Mouse (Mus musculus): Measurements from ENCODE around the gene Gnas. TPM values are rescaled to one million over a fixed set of nuclear protein-coding genes. Genes with fewer than 3 reads are reported as not detected.
A peak's percentile ranks its signal among the peaks of the same experiment; 100 is the strongest.

The Gnas gene
- total RNA-seq, 2 experiments from 2014 or later = 1,824 to 1,870 TPM

GRCm38 (mm10) chr2:174327295-174327981 lies 43.3 kb downstream of the Gnas start:
- peak; percentile 68 to 75 for DNase-seq (ENCODE audit: low spot score in 2 of 2)

GRCm38 (mm10) chr2:174328358-174328905 lies 44.3 kb downstream of the Gnas start:
- DNase-seq (ENCODE audit: low spot score in 2 of 2) = no peak

- DNase-seq (ENCODE audit: low spot score in 2 of 2) = peak; percentile 38 to 46
Observed at GRCm38 (mm10) chr2:174328926-174329662, 45.0 kb downstream of the Gnas start.

- DNase-seq (ENCODE audit: low spot score in 2 of 2) = peak; percentile 77 to 87
Observed at GRCm38 (mm10) chr2:174329663-174330615, 45.8 kb downstream of the Gnas start.

- peak in 1 of 2 experiments; percentile 82 for DNase-seq (ENCODE audit: low spot score in 2 of 2)
Observed at GRCm38 (mm10) chr2:174330616-174331191, 46.6 kb downstream of the Gnas start.

GRCm38 (mm10) chr2:174331282-174332030 lies 47.3 kb downstream of the Gnas start:
- no peak for DNase-seq (ENCODE audit: low spot score in 2 of 2)

GRCm38 (mm10) chr2:174333239-174333890 lies 49.2 kb downstream of the Gnas start:
- DNase-seq (ENCODE audit: low spot score in 2 of 2) = no peak

GRCm38 (mm10) chr2:174334415-174334814 lies 50.3 kb downstream of the Gnas start:
- DNase-seq (ENCODE audit: low spot score in 2 of 2) = no peak

GRCm38 (mm10) chr2:174337275-174337674 lies 53.2 kb downstream of the Gnas start:
- DNase-seq (ENCODE audit: low spot score in 2 of 2) = no peak

GRCm38 (mm10) chr2:174339701-174340100 lies 55.6 kb downstream of the Gnas start:
- no peak for DNase-seq (ENCODE audit: low spot score in 2 of 2)

- DNase-seq (ENCODE audit: low spot score in 2 of 2) = no peak
Observed at GRCm38 (mm10) chr2:174340229-174340892, 56.2 kb downstream of the Gnas start.

- DNase-seq (ENCODE audit: low spot score in 2 of 2) = no peak
Observed at GRCm38 (mm10) chr2:174340893-174341580, 56.9 kb downstream of the Gnas start.

GRCm38 (mm10) chr2:174342793-174343400 lies 58.8 kb downstream of the Gnas start:
- DNase-seq (ENCODE audit: low spot score in 2 of 2) = no peak

GRCm38 (mm10) chr2:174343566-174343965 lies 59.4 kb downstream of the Gnas start:
- no peak for DNase-seq (ENCODE audit: low spot score in 2 of 2)

GRCm38 (mm10) chr2:174344003-174344655 lies 60.0 kb downstream of the Gnas start:
- DNase-seq (ENCODE audit: low spot score in 2 of 2) = peak; percentile 54 to 74

GRCm38 (mm10) chr2:174344996-174345395 lies 60.9 kb downstream of the Gnas start:
- DNase-seq (ENCODE audit: low spot score in 2 of 2) = no peak

- no peak for DNase-seq (ENCODE audit: low spot score in 2 of 2)
Observed at GRCm38 (mm10) chr2:174346612-174346998, 62.5 kb downstream of the Gnas start, which contains the start of gene Gm20721. Gene Gm20721, minus strand, starts transcription at chr2:174346712.

All from layer of hippocampus, postnatal 10 days (tissue).